Mouse (Mus musculus) layer of hippocampus, adult 2 months (tissue): ENCODE results near the gene Filip1l. TPM values are rescaled to one million over a fixed set of nuclear protein-coding genes. Genes with fewer than 3 reads are reported as not detected.
A peak's percentile ranks its signal among the peaks of the same experiment; 100 is the strongest.

Experiments used
- DNase-seq, 2 experiments: peaks; one replicate each; pipeline ENCODE4 v3.0.0; 2022; ENCODE audit warnings: low spot score in 2 of 2
- H3K27ac ChIP-seq: fragments of 200-600 bp; 2 replicates; pipeline ENCODE4 v1.8.1; 2022
- H3K4me3 ChIP-seq: fragments of 200-600 bp; 2 replicates; pipeline ENCODE4 v1.8.1; 2022; ENCODE audit warnings: mild to moderate bottlenecking
- CTCF ChIP-seq: fragments of 200-600 bp; conservative IDR thresholded peaks from 2 replicates; pipeline ENCODE4 v1.8.1; 2022; ENCODE audit warnings: antibody characterized with exemption, mild to moderate bottlenecking, moderate library complexity
- total RNA-seq, 2 experiments: library from RNA; stranded (reverse); gene quantifications; 2 replicates each; pipeline ENCODE4 v1.2.3; 2021

Filip1l gene
- total RNA-seq, 2 experiments from 2014 or later: 3.2 to 4.0 TPM

GRCm38 (mm10) chr16:57526893-57527292, 174.0 kb downstream of the Filip1l start:
- Histone ChIP-seq H3K27ac (no peak overlapping the region), H3K4me3 (no peak overlapping the region)
- DNase-seq: no peak
- no peak for TF ChIP-seq CTCF

- DNase-seq: no peak
- H3K4me3 ChIP-seq: no peak overlapping the region
- H3K27ac ChIP-seq: no peak overlapping the region
- TF ChIP-seq CTCF: no peak
Measured at GRCm38 (mm10) chr16:57528457-57528856, 175.6 kb downstream of the Filip1l start.

DNA sequence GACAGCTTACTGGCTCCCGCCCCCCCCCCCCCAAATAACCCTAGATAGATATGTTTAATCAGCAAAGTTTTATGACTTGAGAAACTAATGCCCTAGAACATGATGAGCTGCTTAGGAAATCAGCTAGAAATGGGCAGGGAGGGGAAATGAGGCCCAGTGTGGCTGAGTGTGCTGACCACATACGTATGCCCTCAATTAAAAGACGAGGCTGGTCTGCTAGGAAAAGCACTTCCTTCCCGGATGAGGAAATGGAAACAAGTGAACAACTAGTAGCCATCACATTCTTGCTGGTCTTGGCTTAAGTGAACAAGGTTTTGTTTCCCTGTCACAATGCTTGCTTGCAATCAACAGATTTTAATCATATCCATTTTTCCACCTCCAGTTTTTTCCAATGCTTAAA, 177.7 kb downstream of the Filip1l start:
- TF ChIP-seq CTCF: no peak
- no peak for DNase-seq
- Histone ChIP-seq H3K27ac (no peak overlapping the region), H3K4me3 (no peak overlapping the region)

DNA sequence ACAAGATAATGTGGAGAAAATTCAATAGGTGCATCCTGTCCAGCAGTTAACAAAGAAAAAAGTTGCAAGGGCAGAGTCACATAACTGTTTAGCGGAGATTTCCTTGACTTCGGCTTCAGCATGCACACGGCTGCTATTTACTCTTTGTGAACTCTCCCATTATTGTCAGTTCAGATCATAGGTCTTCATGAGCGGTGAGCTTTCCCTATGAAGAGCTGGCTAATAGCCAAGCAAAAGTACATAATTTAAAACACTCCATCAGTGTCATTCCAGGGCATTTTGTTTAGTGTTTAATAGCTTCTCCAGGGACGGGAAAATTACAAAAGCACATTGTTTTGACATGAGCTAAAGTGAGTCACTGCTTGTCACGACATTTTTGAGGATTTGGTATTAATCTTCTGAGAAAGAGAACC, 179.2 kb downstream of the Filip1l start:
- H3K27ac ChIP-seq: no peak overlapping the region
- no peak overlapping the region for H3K4me3 ChIP-seq
- TF ChIP-seq CTCF: no peak
- no peak for DNase-seq

DNA sequence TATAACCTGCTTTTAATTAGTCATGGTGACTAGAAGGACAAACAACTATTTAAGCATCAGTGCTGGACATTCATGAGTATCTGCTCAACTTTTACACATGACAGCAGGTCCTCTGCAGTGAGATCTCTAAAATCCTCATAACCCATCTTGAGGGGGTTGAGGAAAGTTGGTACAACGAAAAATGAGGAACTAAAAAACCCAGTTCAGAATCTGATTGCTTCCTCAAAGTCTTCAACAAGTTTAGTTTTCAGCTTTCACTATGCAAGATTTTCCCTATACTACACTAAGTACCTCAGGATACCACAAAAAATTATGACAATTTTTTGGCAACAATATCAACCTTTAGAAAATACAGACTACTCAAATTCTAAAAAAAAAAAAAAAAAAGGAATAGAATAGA, 181.5 kb downstream of the Filip1l start:
- Histone ChIP-seq H3K27ac (no peak overlapping the region), H3K4me3 (no peak overlapping the region)
- TF ChIP-seq CTCF: no peak
- no peak for DNase-seq

GRCm38 (mm10) chr16:57534811-57535210, 181.9 kb downstream of the Filip1l start:
- H3K4me3 ChIP-seq: no peak overlapping the region
- no peak overlapping the region for H3K27ac ChIP-seq
- TF ChIP-seq CTCF: no peak

GRCm38 (mm10) chr16:57536511-57536910, 183.6 kb downstream of the Filip1l start:
- H3K27ac ChIP-seq: no peak overlapping the region
- DNase-seq: no peak
- TF ChIP-seq CTCF: no peak
- H3K4me3 ChIP-seq: no peak overlapping the region

More at GRCm38 (mm10) chr16:57534811-57535210, 181.9 kb downstream of the Filip1l start:
- DNase-seq: no peak

DNA sequence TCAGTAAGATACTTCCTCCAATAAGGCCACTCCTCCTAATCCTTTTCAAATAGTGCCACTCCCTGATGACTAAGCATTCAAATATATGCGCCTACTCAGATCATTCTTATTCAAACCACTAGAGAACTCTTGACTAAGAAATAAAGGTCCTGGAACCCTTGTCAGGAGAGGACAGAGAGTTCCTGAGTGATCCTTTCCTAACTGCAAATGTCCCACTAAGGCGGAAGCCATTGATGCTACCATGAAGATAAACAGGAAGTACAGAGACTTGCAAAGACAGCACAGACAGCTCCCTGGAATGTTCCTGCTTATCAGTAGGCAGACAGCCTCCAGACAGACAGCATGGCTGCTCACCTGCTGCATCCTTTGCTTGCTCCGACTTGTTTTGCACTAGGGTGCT, 190.3 kb downstream of the Filip1l start:
- no peak for DNase-seq
- no peak for TF ChIP-seq CTCF
- H3K27ac ChIP-seq: no peak overlapping the region
- no peak overlapping the region for H3K4me3 ChIP-seq

GRCm38 (mm10) chr16:57544441-57544840, 191.5 kb downstream of the Filip1l start:
- TF ChIP-seq CTCF: no peak
- Histone ChIP-seq H3K27ac (no peak overlapping the region), H3K4me3 (no peak overlapping the region)
- no peak for DNase-seq

GRCm38 (mm10) chr16:57546355-57546754, 193.5 kb downstream of the Filip1l start:
- DNase-seq: no peak
- TF ChIP-seq CTCF: no peak
- Histone ChIP-seq H3K27ac (no peak overlapping the region), H3K4me3 (no peak overlapping the region)

GRCm38 (mm10) chr16:57548608-57549007, 195.7 kb downstream of the Filip1l start:
- Histone ChIP-seq H3K4me3 (peak overlapping the region; percentile 66), H3K27ac (peak overlapping the region; percentile 52)
- no peak for DNase-seq
- TF ChIP-seq CTCF: no peak

- Histone ChIP-seq H3K27ac (peak overlapping the region; percentile 52), H3K4me3 (peak overlapping the region; percentile 66)
- TF ChIP-seq CTCF: no peak
- peak; percentile 16 to 49 for DNase-seq
Measured at GRCm38 (mm10) chr16:57549061-57550037, 196.5 kb downstream of the Filip1l start.

DNA sequence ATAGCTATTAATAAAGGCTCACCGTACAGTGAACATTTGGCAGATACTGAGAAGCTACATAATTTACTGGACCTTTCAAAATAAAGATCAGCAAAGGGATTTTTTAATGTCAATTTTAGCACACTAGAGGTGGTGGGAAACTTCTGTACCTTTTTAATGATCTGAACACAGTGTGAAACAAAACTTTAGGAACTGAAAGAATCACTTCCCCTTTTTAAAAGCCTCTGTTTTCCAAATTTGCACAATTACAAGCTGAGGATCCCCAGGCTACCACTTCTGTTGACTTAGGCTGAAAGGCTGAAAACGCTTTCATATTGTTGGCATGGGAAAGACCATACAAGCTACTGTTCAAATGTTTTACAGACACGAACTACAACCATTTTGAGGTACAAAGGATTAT, 197.2 kb downstream of the Filip1l start:
- peak overlapping the region; percentile 66 for H3K4me3 ChIP-seq
- no peak for DNase-seq
- H3K27ac ChIP-seq: peak overlapping the region; percentile 19; the same call in 1 of the 2 replicates
- TF ChIP-seq CTCF: no peak

DNA sequence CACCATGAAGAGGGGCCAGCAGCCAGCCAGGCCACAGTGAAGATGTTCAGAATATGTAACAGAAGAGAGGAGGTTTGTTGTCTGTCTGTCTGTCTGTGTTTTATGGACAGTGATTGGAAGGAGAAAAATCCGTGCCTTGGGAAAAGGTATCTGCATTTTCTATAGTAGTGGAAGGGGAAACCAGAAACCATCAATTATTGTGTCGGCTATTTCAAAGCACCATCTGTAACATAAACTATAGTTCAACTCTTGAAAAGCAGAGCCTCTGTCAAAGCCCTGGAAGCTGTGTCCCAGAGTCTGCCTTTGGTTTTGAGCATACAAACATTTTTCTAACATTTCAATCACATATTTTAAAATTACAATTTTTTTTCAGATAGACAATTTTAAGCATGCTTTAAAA, 197.9 kb downstream of the Filip1l start:
- no peak for TF ChIP-seq CTCF
- no peak overlapping the region for H3K4me3 ChIP-seq
- DNase-seq: no peak
- H3K27ac ChIP-seq: no peak overlapping the region
